Mouse (Mus musculus): ENCODE results near the gene 2610528A11Rik.
"Not testable (repeated sequence)": the region's sequence is repeated elsewhere in the genome, so short reads cannot be mapped to it uniquely, and the experiment has no call there.

Gene 2610528A11Rik

DNA sequence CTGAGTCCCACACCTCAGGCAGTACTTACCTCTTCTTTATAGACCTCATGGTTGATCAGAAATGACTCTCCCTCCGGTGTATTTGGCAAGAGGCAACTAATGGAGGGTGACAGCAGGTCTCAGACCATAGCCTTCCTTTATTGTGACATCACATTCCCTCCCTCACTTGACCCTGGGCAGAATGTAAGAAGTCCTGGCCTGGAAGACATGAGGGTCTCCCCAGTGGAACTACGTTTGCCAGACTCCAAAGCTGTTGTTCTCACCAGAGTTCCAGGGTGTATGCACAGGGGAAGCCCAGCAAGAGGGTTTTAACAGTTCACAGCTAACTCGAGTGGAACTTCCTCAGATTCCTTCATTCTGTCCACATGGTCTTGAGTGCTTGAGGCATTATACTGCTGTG, at the start of gene 2610528A11Rik:
TSS of gene 2610528A11Rik (minus strand) at position 101 of the 400 bp plus-strand sequence.
- no peak for DNase-seq (ENCODE audit: extremely low read depth, insufficient read length, low spot score)

DNA sequence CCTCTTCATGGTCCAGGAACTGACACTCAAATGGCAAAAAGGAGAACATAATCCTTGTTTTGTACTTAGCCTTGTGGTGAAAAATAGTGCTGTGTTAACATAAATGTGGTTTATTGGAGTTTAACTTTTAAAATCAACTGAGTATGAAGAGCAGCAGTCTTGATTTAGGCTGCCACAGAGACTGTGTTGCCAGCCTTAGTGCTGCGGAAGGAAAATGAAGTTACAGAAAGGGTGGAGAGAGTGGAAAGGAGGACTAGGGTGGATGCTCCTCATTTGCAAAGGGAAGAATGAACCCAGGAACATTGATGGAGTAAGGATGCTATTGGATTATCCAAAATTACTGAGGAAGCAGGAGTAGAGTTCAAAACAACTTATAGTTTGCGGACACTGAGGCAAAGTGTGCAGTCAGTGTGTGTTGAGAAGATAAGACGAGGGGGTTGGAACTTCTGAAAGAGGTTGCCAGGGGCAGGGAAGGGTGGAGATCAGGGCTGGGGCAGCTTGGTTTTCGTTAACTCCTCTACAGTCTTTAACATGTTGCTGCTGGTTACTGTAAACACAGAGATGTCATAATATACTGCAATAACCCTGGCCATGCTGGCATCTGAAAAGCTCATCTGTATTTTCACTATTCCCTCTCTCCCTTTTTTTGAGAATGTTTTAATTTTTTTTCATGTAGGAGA, 49.6 kb upstream of the 2610528A11Rik start:
- DNase-seq (ENCODE audit: extremely low read depth, insufficient read length, low spot score), result no peak

DNA sequence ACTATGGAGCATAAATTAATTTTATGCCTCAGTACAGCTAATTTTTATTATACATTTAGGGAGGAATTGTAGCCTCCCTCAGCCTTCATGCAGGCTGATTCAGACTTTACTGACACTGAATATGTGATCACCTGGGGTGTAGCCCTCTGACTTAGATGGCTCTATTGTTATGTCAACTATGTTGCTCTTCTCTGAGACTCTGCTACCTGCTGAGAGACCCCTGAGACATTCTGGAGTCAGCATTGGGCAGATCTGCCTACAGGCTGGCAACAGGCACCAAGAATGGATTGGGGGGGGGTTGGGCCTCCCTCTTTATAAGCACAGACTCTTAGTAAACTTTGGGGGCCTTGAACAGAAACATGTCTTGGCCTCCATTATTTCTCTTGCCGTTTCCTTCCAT, 40.6 kb upstream of the 2610528A11Rik start:
- no peak for DNase-seq (ENCODE audit: extremely low read depth, insufficient read length, low spot score)

DNA sequence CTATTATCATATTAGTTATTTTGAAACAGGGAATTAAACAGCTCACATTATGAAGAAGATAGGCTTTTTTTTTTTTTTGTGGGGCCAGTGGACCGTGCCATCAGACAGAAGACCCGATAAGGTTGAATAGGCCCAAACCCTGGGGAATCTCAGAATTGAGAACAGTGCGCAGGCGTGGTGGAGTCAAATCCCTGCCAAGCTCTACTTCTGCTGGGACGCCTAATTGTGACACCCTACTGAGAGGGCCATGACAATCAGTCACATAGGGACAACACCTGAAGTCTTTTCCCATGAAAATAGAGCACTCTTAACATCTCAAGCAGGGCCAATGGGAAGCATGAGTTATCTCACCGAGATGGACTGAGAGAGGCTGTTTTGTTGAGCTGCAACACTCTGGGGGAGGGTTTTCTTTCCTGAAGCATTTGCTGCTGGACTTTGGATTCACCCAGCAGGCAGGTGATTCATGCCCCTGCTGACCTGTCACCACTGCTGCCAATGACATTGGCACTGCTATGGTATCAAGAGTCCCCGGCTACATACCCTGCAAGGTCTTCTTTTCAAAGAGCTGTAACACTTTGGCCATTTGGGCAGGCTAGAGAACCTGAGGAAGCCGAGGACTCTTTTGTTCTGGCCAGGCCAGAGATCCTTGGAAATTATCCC, 25.4 kb upstream of the 2610528A11Rik start:
- no peak for DNase-seq (ENCODE audit: extremely low read depth, insufficient read length, low spot score)

DNA sequence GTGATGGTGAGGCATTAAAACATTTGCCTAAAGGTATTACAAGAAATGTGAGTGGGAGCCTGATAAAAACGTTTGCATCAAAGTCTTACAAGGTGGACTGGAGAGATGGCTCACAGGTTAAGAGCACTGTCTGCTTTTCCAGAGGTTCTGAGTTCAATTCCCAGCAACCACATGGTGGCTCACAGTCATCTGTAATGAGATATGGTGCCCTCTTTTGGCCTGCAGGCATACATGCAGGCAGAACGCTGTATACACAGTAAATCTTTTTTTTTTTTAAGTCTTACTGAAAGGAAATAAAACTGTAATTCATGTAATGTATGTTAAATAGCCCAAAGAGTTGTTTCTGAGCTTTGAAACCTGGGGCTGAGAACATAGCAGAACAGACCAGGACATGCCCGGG, 23.8 kb upstream of the 2610528A11Rik start:
- DNase-seq (ENCODE audit: extremely low read depth, insufficient read length, low spot score), result not testable (repeated sequence)

DNA sequence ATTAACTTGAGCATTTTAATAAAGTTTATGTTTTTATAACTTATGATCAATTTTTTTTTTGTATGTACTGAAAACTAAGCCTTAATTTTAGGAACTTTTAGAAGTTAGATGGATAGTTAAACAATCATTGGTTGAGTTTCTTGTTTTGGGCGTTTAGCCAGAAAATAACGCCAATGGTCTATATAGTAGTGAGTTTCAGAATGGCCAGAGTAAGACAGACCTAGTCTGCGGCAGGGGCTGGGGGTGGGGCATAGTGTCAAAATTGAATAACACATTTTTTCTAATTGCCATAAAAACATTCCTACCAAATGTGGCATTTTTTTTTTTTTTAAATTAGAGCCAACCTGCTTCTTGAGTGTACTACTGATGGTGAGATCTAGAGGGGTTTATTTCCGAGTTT, 22.3 kb upstream of the 2610528A11Rik start:
- no peak for DNase-seq (ENCODE audit: extremely low read depth, insufficient read length, low spot score)

DNA sequence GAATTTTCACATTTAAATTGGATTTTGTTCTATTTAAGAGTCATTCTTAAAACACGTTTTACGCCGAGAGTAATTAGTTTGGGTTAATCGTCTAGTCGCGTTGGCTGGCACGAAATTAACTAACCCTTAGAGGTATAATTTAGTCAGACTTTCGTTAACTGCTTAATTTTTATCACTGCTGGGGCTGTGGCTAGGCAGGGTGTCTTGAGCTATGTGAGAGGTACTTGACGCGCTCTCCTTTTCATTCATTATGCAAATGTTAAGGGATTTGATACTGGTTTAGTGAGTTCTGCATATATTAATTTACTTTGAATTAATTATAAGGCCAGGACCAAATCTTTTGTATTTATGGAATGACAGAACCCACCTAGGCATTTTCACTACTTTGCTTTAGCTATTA, 21.8 kb upstream of the 2610528A11Rik start:
- no peak for DNase-seq (ENCODE audit: extremely low read depth, insufficient read length, low spot score)

DNA sequence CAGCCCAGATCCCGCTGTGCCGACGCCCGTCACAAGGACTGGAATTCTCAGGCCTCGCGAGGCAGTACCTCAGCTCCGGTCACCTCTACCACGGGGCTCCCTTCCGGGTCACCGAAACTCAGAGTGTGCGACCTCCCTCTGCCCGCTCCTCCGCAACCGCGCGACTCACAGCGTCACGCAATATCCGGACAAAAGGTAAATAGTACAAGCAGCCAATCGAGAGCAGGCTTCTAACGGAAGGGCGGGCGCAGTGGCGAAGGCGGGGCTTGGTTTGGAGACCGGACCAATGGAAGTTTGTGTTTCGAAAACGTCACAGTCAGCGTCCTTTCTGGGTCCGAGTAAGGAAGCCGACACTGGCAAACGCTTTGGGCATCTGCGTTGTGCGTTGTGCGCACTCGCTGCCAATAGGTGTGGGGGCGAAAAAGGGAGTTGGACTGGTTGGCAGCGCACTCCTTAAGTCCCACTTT, 21.3 kb upstream of the 2610528A11Rik start, which contains the start of gene Ghitm:
TSS of gene Ghitm (minus strand) at position 146 of the 467 bp plus-strand sequence.
- peak; percentile 94 for DNase-seq (ENCODE audit: extremely low read depth, insufficient read length, low spot score)

DNA sequence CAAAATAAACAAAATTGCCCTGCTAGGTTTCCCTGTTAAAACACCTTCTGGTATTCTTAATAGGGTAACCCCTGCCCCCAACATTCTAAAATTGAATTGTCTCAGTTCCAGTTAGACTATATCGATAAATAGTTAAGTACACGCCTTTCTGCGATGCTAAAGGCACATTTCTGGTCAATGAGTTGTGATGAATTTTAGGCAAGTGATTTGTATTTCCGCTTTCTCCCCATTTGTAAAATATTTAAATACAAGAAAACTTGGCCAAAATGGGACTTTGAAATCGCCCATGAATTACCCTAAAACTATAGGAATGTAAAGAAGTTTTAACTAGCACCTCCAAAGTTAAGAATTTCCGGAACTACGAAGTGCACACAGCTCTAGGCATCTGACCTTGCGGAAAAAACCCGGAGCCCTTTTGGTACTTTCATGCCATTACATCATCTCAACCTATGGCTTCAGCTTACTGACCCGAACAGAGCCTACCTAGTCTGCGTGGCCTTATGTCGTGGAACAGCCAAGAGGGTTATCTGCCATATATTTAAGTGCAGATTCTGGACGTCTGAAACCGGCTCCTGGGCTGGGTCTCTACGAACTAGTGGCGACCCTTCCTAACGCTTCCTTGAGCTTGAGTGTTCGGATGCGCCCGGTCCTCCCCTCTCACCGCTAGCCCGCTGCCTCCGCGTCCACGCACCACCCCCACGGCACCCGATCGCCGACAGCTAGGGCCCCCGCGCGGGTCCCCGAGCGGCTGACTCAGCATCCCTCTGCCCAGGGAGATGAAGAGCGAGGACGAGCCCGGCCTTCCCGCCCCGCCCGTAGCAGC, 20.7 kb upstream of the 2610528A11Rik start:
- no peak for DNase-seq (ENCODE audit: extremely low read depth, insufficient read length, low spot score)

DNA sequence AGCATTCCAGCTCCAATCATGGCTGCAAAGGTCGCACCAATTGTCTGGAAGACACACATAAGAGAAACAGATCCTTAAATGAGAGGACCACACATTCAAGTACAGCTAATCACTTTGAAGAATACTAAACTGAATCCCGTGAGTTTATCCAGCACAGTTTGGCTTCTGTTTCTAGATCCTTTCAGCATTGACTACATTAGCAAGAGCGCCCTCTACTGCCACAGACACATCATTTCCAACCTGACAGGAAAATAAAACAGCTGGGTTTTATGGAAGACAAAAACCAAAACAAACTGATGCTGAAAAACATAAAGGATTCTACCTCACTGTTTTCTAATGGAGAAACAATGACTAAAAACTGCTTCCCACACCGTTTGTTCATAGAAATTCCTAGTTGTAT, 13.8 kb upstream of the 2610528A11Rik start:
- DNase-seq (ENCODE audit: extremely low read depth, insufficient read length, low spot score), result no peak

DNA sequence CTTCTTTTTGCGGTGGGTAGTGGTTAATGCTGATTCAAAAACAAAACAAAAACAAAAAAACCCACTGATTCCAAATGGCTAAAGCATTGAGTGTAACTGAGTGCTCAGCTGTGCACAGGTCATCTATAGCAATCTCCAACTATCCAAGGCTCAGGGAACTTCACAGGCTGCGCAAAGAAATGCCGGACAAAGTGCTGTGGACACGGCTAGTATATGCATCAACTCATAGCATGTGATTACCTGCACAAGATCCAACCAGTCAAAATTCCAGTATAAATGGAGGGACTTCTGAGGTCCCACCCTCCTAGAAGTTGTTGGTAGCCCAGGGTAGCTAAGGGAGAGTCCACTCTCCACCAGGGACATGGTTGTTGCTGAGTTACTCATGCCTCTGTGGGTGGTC, 5.4 kb upstream of the 2610528A11Rik start:
- no peak for DNase-seq (ENCODE audit: extremely low read depth, insufficient read length, low spot score)

DNA sequence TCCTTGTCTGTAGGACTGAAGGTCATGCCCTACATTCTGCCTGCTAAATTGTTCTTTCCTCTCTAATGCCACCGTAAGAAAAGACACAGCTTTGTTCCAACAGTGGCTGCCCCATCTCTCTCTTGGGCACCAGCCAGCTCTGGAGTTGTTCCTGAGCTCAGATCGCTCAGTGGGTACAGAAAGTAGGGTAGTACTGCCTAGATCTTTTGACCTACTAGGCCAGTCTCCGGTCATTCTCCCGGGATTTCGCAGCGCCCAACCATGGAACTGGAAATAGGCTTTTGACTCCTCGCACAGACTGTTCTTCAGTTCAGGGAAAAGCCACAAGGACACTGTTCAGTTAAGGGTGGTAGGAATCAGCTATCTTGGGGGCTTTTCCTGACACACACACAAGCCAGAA, 891 bp downstream of the 2610528A11Rik start:
- DNase-seq (ENCODE audit: extremely low read depth, insufficient read length, low spot score), result no peak

DNA sequence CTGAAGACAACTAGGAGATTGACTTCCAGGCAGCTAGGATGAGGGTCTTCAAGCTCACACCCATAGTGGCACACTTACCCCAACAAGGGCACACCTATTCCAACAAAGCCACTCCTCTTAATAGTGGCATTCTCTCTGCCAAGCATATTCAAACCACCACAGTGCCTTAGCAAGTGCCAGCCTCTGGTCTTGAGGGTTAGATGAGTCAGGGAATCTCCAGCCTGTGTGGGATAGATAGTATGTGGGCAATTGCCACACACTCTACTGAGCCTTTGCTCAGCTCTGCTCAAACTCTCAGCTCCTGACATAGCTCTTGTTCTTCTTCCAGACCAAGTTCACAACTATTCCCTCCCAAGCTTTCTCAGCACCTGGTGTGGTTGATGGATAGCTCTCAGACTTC, 2.5 kb downstream of the 2610528A11Rik start:
- DNase-seq (ENCODE audit: extremely low read depth, insufficient read length, low spot score), result peak; percentile 13

DNA sequence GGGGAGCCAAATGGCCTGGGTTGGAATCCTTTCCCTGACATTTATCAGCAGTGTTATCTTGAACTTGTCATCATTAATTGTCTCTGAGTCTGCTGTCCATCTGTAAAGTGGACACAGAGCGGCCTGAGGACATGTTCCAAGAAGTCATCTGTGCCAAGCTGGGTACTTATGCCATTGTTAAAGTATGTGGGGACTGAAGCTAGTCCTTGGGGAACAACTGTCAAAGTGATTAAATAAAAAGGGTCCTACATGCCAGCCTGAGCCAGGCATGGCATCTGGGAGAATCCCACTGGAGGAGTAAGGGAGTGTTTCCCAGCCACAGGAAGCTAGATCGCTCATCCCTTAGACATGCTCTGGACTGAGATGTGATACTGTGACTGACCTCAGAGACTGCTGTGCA, 3.4 kb downstream of the 2610528A11Rik start:
- DNase-seq (ENCODE audit: extremely low read depth, insufficient read length, low spot score), result peak; percentile 9

DNA sequence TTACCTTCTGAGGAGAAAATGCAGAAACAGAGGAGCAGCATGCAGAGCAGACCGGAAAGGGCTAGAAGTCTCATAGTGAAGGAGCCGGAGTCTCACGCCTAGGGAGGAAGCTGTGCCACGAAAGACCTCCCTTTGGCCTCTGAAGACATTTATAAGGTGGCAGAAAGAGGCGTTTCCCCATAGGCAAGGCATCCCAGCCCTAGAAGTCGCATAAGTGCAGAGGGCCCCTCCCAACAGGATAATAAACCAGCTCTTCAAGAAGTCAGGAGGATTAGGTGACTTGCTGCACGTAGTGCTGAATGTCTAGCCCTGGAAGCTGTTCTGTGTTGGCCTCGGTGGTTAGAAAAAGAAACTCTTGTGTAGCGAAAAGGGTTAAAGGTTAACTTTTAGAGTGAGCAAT, 3.8 kb downstream of the 2610528A11Rik start:
- DNase-seq (ENCODE audit: extremely low read depth, insufficient read length, low spot score), result no peak

DNA sequence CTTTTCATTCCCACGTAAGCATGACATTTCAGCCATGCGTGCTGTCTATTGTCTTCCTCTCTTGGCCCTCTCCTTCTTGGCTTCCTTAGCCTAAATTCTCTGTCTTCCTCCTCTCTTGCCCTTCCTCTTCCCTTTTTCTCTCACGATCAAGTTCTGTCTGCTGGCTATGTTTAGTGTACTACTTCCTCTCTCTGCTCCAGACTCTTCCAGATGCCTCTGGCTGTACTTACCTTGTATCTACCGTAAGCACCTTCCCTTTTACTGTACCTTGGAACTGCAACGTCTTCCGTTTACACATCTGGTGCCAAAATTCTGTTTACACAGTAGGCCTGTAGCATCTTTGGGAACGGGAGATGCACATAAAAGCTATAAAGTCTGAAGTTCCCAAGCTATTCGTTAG, 4.4 kb downstream of the 2610528A11Rik start:
- DNase-seq (ENCODE audit: extremely low read depth, insufficient read length, low spot score), result no peak

DNA sequence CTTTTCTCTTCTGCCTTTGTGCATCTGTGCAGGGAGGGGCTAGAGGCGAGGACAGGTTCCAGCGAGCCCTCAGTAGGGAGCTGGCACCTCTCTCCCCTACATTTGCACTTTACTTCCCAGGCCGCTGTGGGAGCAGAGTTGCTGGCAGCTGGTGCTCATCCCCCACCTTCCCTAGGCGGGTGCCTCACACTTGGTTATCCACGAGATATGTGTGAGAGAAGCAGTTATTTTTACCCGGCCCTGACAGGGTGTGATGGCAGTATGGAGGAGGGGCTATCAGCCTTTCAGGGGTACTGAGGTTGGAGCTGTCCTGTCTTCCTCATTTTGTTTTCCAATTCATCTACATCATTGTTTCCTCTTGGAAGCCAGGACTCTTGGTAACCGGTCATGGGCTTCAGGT, 8.0 kb downstream of the 2610528A11Rik start:
- no peak for DNase-seq (ENCODE audit: extremely low read depth, insufficient read length, low spot score)

DNA sequence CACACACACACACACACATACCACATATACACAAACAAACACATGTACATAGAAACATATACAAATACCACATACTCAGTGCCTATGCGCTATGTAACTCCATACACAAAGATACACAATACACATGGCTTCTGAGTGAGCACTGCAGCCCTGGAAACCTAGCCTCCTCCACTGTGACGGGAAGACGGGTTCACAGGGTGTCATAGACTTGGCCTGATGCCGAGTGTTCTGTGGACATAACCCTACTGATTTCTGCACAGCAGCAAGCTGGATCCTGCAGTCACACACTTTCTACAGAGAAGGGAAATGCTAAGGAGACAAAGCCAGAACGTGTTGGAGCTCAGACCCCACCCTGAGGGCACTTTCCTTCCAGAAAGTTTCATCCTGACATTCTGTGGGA, 9.1 kb downstream of the 2610528A11Rik start:
- DNase-seq (ENCODE audit: extremely low read depth, insufficient read length, low spot score), result no peak

DNA sequence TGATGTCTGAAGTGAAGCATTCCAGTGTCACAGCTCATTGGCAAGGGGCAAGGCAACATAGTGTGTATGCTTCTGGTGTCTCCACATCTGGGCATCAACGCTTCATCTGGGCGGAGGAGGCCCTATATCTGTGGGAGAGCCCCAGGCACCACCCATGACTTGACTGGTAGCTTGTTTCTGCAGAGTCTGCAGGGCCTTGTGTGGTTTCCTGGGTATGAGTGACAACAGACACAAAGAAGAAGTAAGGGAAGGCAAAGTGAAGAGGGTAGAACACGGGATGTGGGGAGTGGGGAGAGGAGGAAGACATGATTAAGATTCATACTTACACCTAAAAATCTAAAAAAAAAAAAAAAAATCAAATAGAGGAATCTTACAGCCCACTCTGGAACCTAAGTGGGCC, 11.3 kb downstream of the 2610528A11Rik start:
- no peak for DNase-seq (ENCODE audit: extremely low read depth, insufficient read length, low spot score)

DNA sequence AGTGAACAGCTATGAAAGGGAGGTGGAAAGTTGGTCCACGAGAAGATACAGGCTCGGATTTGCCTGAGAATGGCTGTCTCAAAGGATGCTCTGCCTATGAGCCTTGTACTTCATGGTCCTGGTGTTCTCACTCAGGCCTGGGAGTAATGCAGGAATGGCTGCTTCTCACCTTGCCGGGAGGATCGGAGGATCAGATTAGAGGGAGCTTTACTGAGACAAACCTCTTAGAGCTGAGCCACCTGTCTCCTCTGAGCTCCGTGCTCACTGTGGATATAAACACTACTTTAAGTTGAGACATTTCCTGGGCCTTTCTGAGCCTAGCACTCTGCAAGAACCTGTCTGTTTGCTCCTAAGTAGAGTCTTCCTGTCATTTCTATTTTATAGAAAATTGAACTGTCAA, 12.3 kb downstream of the 2610528A11Rik start:
- DNase-seq (ENCODE audit: extremely low read depth, insufficient read length, low spot score), result no peak

DNA sequence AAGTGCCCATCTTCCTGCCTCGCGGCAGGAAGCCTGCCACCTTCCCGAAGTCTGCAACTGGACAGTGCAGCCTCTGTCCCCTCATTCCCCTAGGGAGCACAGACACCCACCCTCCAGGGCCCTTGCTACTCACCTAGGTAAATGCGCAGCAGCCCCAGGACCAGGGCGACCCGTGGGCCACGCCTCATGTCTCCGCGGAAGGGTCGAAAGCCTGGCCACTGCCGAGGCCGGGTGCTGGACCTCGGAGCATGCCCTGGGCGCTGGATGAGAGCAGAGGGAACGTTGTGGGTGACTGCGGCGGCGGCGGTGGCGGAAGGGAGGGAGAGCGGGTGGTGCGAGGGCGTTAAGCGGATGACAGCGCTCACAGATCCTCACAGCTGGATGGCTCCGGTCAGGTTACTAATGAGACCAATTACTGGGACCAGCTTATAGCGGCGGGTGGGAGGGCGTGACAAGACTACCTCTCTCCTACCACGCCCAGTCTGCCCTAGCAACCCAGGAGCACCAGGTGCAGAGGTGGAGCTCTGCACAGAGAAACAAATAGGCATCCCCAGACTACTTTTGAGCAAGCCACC, 15.8 kb downstream of the 2610528A11Rik start, which contains the start of gene Cdhr1:
TSS of gene Cdhr1 (minus strand) at position 392 of the 575 bp plus-strand sequence.
- peak; percentile 4 for DNase-seq (ENCODE audit: extremely low read depth, insufficient read length, low spot score)
